ENCODE assay signal across 17 mouse cellular contexts in genomic region chr13:99472028-99472427, GRCm38 (mm10).
"Had no signal": no experiment of that assay in that cellular context is flagged by ENCODE, and none has a peak within 500 bp of the region (broad histone marks: within the 10 kb centered on the region; RNA-seq: fewer than 3 reads in every experiment).

No protein-coding gene starts in this region.

- H3K4me3 ChIP-seq: layer of hippocampus, adult 2 months; left cerebral cortex, adult 2 months; limb, embryonic 13.5 days; liver, embryonic 13.5 days; midbrain, embryonic 12.5 days; midbrain, embryonic 15.5 days had no signal

- H3K9ac ChIP-seq: limb, embryonic 13.5 days; liver, embryonic 13.5 days; midbrain, embryonic 12.5 days; midbrain, embryonic 15.5 days had no signal

- H3K9me3 ChIP-seq: limb, embryonic 13.5 days; liver, embryonic 13.5 days; midbrain, embryonic 12.5 days; midbrain, embryonic 15.5 days had no signal

- H3K4me2 ChIP-seq: limb, embryonic 13.5 days; liver, embryonic 13.5 days; midbrain, embryonic 12.5 days; midbrain, embryonic 15.5 days had no signal

- DNase-seq: kidney, adult 18-20 months; kidney, adult 9 months; kidney, postnatal 14 days; layer of hippocampus, adult 9-11 months; liver, embryonic 13.5 days; lung, adult 2 months; lung, postnatal 14 days; lung, postnatal 4 days; thymus, adult 2 months; thymus, postnatal 14 days; thymus, postnatal 4 days had no signal

- H3K27me3 ChIP-seq: limb, embryonic 13.5 days; liver, embryonic 13.5 days; midbrain, embryonic 12.5 days; midbrain, embryonic 15.5 days had no signal

- H3K27ac ChIP-seq: layer of hippocampus, adult 2 months; left cerebral cortex, adult 2 months; limb, embryonic 13.5 days; liver, embryonic 13.5 days; midbrain, embryonic 12.5 days; stomach, postnatal 0 days had no signal

- H3K36me3 ChIP-seq: liver, embryonic 13.5 days; midbrain, embryonic 15.5 days had no signal

- H3K4me1 ChIP-seq: liver, embryonic 13.5 days had no signal

- ATAC-seq: midbrain, embryonic 15.5 days had no signal
